Mouse (Mus musculus): ENCODE results near the gene Rasgef1a. TPM values are rescaled to one million over a fixed set of nuclear protein-coding genes. Genes with fewer than 3 reads are reported as not detected.

The Rasgef1a gene
- polyA plus RNA-seq, 1 experiment from 2014 or later, result 0.20 TPM

DNA sequence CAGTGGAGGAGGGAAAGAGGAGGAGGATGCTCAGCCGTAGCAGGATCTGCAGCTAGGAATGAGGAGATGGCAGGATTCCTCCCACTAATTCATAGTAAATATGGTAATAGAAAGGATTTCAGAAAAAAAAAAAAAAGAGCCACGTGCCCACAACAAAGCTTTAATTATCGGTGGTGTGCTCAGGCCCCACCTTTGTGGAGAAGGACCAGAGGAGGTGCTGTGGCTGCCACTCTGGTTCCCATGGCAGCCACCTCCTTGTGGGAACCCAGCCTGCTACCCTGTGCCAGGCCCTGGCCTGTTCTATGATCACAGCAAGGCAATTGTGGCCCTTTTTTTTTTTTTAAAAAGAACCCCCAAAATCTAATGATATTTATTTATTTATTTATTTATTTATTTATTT lies 60.2 kb downstream of the Rasgef1a start:
- H3K9ac ChIP-seq (ENCODE audit: low read length), result no peak overlapping the region
- H3K4me2 ChIP-seq (ENCODE audit: low read depth, low read length, severe bottlenecking), result no peak overlapping the region
- ATAC-seq (replicated peaks; ENCODE audit: low FRiP score) (no peak), DNase-seq (ENCODE audit: low spot score) (no peak)
- 78% methylated on average over 3 of the region's 3 CpGs for WGBS
- H3K36me3 ChIP-seq (ENCODE audit: control insufficient read depth, insufficient read depth, low read length), result no peaks in the 10 kb centered on the region
- no peak overlapping the region for H3K4me3 ChIP-seq (ENCODE audit: low read depth, low read length)
- no peaks in the 10 kb centered on the region; the same call in 1 of the 2 replicates for H3K4me1 ChIP-seq (replicated peaks; ENCODE audit: control insufficient read depth, insufficient read depth, low read length)
- H3K9me3 ChIP-seq (ENCODE audit: control insufficient read depth, low read length), result no peaks in the 10 kb centered on the region
- no peak overlapping the region for H3K27ac ChIP-seq (ENCODE audit: low read depth, low read length)
- H3K27me3 ChIP-seq (ENCODE audit: control insufficient read depth, insufficient read depth, low read length), result no peaks in the 10 kb centered on the region

DNA sequence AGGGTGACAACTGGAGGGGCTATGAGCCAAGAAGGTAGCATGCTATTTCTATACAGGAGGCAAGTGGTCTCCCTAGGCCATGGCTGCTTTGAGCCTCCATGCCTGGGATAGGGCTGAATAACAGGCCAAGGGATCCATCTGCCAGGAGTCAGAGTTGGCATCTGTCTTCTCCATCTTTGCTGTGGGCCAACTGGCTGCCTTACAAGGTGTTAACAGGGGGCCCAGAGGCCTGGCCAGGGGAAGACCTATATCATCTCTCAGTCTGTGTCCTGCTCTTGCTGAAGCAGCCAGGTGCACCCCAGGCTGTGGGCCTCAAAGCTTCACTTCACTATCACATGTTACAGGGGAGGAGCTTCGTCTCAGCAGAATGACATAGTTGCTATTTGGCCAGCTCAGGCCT lies 60.9 kb downstream of the Rasgef1a start:
- WGBS, result 65% methylated on average over 1 of the region's 1 CpGs
- no peak for ATAC-seq (replicated peaks; ENCODE audit: low FRiP score)

DNA sequence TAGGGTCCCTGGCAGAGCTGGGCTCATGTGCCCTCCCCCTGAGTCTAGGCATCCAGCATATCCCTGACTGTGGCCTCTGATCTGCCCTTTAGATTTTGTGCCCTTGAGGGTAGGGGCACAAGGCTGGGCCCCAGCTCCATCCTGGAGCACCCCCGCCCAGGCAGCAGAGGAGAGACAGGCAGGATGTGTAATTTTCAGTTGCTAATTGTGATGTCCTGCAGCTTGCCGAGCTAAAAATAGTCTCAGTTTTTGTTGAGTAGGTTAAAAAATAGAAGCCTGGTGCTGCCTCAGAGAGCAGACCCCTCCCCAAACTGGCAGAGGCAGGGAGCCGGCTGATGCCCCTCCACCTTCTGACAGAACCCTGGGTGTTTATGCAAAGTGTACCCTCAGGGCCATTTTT lies 62.9 kb downstream of the Rasgef1a start:
- DNase-seq (ENCODE audit: low spot score) (peak; percentile 38), ATAC-seq (replicated peaks; ENCODE audit: low FRiP score) (no peak)
- Histone ChIP-seq H3K36me3 (ENCODE audit: control insufficient read depth, insufficient read depth, low read length) (no peaks in the 10 kb centered on the region), H3K27ac (ENCODE audit: low read depth, low read length) (no peak overlapping the region), H3K9me3 (ENCODE audit: control insufficient read depth, low read length) (no peaks in the 10 kb centered on the region), H3K27me3 (ENCODE audit: control insufficient read depth, insufficient read depth, low read length) (no peaks in the 10 kb centered on the region), H3K4me2 (ENCODE audit: low read depth, low read length, severe bottlenecking) (no peak overlapping the region), H3K4me3 (ENCODE audit: low read depth, low read length) (no peak overlapping the region), H3K9ac (ENCODE audit: low read length) (no peak overlapping the region), H3K4me1 (replicated peaks; ENCODE audit: control insufficient read depth, insufficient read depth, low read length) (no peaks in the 10 kb centered on the region)
- 68% methylated on average over 3 of the region's 3 CpGs for WGBS

More for the DNA sequence above, 60.9 kb downstream of the Rasgef1a start:
- H3K4me3 ChIP-seq (ENCODE audit: low read depth, low read length), result no peak overlapping the region
- no peak overlapping the region for H3K4me2 ChIP-seq (ENCODE audit: low read depth, low read length, severe bottlenecking)
- H3K4me1 ChIP-seq (replicated peaks; ENCODE audit: control insufficient read depth, insufficient read depth, low read length), result no peaks in the 10 kb centered on the region
- peak; percentile 38 for DNase-seq (ENCODE audit: low spot score)
- H3K9me3 ChIP-seq (ENCODE audit: control insufficient read depth, low read length), result no peaks in the 10 kb centered on the region
- no peaks in the 10 kb centered on the region for H3K36me3 ChIP-seq (ENCODE audit: control insufficient read depth, insufficient read depth, low read length)
- no peak overlapping the region for H3K9ac ChIP-seq (ENCODE audit: low read length)
- no peaks in the 10 kb centered on the region for H3K27me3 ChIP-seq (ENCODE audit: control insufficient read depth, insufficient read depth, low read length)
- H3K27ac ChIP-seq (ENCODE audit: low read depth, low read length), result no peak overlapping the region

DNA sequence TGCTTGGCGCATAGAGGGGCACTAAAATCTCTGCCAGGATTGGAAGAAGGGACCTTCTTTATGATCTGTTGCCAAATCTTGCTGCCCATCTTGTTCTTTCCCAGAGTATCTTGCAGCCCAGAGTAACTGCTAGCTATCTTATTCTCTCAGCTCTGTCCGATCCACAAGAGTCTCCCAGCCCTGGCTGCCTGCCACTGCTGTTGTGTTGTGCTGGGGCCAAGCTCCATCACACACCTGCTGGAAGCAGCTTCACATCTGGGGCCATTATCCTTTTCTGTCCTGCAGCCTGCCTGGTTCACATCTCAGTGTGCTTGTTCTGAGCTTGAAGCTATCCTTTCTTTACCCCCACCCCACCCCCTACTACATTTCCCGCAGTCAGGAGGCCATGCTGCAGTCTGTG lies 65.0 kb downstream of the Rasgef1a start:
- peak; percentile 33 for DNase-seq (ENCODE audit: low spot score)
- 77% methylated on average over 3 of the region's 3 CpGs for WGBS
- Histone ChIP-seq H3K4me1 (replicated peaks; ENCODE audit: control insufficient read depth, insufficient read depth, low read length) (no peaks in the 10 kb centered on the region), H3K9ac (ENCODE audit: low read length) (no peak overlapping the region), H3K4me3 (ENCODE audit: low read depth, low read length) (no peak overlapping the region), H3K4me2 (ENCODE audit: low read depth, low read length, severe bottlenecking) (no peak overlapping the region), H3K9me3 (ENCODE audit: control insufficient read depth, low read length) (no peaks in the 10 kb centered on the region), H3K27me3 (ENCODE audit: control insufficient read depth, insufficient read depth, low read length) (no peaks in the 10 kb centered on the region), H3K36me3 (ENCODE audit: control insufficient read depth, insufficient read depth, low read length) (no peaks in the 10 kb centered on the region), H3K27ac (ENCODE audit: low read depth, low read length) (no peak overlapping the region)
- ATAC-seq (replicated peaks; ENCODE audit: low FRiP score), result no peak

DNA sequence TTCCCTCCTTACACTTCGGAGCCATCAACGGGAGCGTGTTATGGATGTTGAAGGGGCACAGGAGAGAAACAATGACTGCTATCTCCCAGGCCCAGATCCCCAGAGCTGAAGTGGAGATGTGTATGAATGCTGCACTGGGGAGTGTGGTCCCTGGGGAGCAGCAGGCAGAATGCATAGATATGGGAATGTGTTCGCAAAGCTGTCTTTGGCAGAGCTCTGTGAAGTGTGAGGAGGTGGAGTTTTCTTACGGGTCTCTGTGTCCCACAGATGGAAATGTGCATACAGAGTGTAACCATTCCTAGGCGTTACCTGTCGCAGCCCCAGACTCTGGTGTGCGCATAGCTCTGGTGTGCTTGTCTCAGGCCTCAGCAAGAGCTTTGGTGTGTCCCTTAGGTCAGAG lies 65.5 kb downstream of the Rasgef1a start:
- H3K27ac ChIP-seq (ENCODE audit: low read depth, low read length), result no peak overlapping the region
- no peak for ATAC-seq (replicated peaks; ENCODE audit: low FRiP score)
- no peak overlapping the region for H3K4me3 ChIP-seq (ENCODE audit: low read depth, low read length)
- no peak overlapping the region for H3K4me2 ChIP-seq (ENCODE audit: low read depth, low read length, severe bottlenecking)
- no peaks in the 10 kb centered on the region for H3K9me3 ChIP-seq (ENCODE audit: control insufficient read depth, low read length)
- peak; percentile 35 for DNase-seq (ENCODE audit: low spot score)
- H3K9ac ChIP-seq (ENCODE audit: low read length), result no peak overlapping the region
- no peaks in the 10 kb centered on the region for H3K36me3 ChIP-seq (ENCODE audit: control insufficient read depth, insufficient read depth, low read length)
- no peaks in the 10 kb centered on the region for H3K4me1 ChIP-seq (replicated peaks; ENCODE audit: control insufficient read depth, insufficient read depth, low read length)
- 90% methylated on average over 8 of the region's 8 CpGs for WGBS
- no peaks in the 10 kb centered on the region for H3K27me3 ChIP-seq (ENCODE audit: control insufficient read depth, insufficient read depth, low read length)

DNA sequence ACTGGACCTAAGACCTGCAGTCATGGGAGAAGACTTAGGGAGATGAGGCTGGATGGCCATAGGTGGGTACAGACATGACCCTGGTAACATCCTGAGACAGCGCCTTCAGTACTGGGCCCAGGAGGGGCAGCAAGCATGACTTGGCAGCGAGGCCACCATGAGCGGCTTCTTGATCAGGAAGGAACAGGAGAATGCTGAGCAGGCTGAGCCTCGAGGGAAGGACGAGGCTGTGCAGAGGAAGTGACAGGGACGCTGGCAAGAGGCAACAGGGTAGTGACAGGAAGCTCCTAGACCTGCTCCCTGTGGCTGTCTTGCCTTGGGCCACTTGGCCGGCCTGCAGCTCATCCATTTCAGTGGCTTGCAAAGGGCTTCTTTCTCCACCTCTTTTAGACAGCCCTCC lies 66.2 kb downstream of the Rasgef1a start:
- ATAC-seq (replicated peaks; ENCODE audit: low FRiP score) (no peak), DNase-seq (ENCODE audit: low spot score) (peak; percentile 52)
- no peaks in the 10 kb centered on the region for H3K27me3 ChIP-seq (ENCODE audit: control insufficient read depth, insufficient read depth, low read length)
- no peak overlapping the region for H3K4me2 ChIP-seq (ENCODE audit: low read depth, low read length, severe bottlenecking)
- no peak overlapping the region for H3K4me3 ChIP-seq (ENCODE audit: low read depth, low read length)
- H3K27ac ChIP-seq (ENCODE audit: low read depth, low read length), result no peak overlapping the region
- WGBS, result 76% methylated on average over 7 of the region's 7 CpGs
- no peaks in the 10 kb centered on the region for H3K36me3 ChIP-seq (ENCODE audit: control insufficient read depth, insufficient read depth, low read length)
- no peak overlapping the region for H3K9ac ChIP-seq (ENCODE audit: low read length)
- H3K9me3 ChIP-seq (ENCODE audit: control insufficient read depth, low read length), result no peaks in the 10 kb centered on the region
- no peaks in the 10 kb centered on the region for H3K4me1 ChIP-seq (replicated peaks; ENCODE audit: control insufficient read depth, insufficient read depth, low read length)

DNA sequence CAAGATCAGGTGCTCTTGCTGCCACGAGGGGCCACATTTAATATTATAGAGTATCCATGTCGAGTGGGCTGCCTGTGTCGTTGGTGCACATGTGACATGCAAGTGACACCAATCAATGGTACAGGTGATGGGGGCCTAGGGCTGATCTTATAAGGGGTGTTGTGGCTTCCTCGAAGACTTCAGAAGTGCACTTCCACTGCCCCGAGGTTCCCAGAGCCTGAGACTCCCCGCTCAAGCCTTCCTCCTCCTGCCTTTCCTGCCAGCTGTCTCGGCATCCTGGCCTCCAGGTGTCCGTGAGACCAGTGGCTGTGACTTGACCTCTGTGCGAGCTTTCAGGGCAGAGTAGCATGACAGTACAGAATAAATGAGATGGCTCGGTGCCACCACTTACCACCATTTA lies 67.5 kb downstream of the Rasgef1a start:
- WGBS, result 74% methylated on average over 10 of the region's 10 CpGs
- Histone ChIP-seq H3K4me3 (ENCODE audit: low read depth, low read length) (no peak overlapping the region), H3K27me3 (ENCODE audit: control insufficient read depth, insufficient read depth, low read length) (no peaks in the 10 kb centered on the region), H3K27ac (ENCODE audit: low read depth, low read length) (no peak overlapping the region), H3K36me3 (ENCODE audit: control insufficient read depth, insufficient read depth, low read length) (no peaks in the 10 kb centered on the region), H3K4me2 (ENCODE audit: low read depth, low read length, severe bottlenecking) (no peak overlapping the region), H3K4me1 (replicated peaks; ENCODE audit: control insufficient read depth, insufficient read depth, low read length) (no peaks in the 10 kb centered on the region), H3K9me3 (ENCODE audit: control insufficient read depth, low read length) (no peaks in the 10 kb centered on the region), H3K9ac (ENCODE audit: low read length) (no peak overlapping the region)
- peak; percentile 41 for DNase-seq (ENCODE audit: low spot score)
- ATAC-seq (replicated peaks; ENCODE audit: low FRiP score), result no peak

DNA sequence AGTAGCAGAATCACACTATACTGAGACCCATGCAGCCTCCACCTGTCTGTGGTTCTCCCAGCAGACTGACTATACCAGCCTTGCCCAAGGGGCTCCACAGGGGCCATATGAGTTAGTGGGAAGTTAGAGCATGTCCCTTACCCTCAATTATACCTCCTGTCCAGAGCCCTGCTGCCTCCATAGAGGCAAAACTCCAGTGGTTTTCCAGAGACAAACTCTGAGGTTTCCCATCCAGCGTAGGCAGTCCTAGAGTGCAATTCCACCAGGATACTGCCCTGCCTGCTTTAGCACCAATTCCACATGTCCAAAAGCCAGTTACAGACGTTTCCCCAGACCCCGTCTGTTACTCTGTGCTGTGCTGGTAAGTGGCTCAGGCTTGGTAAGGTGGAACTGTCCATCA lies 68.1 kb downstream of the Rasgef1a start:
- ATAC-seq (replicated peaks; ENCODE audit: low FRiP score), result no peak
- no peaks in the 10 kb centered on the region for H3K27me3 ChIP-seq (ENCODE audit: control insufficient read depth, insufficient read depth, low read length)
- no peaks in the 10 kb centered on the region for H3K9me3 ChIP-seq (ENCODE audit: control insufficient read depth, low read length)
- H3K4me1 ChIP-seq (replicated peaks; ENCODE audit: control insufficient read depth, insufficient read depth, low read length), result no peaks in the 10 kb centered on the region
- H3K4me2 ChIP-seq (ENCODE audit: low read depth, low read length, severe bottlenecking), result no peak overlapping the region
- H3K36me3 ChIP-seq (ENCODE audit: control insufficient read depth, insufficient read depth, low read length), result no peaks in the 10 kb centered on the region
- H3K4me3 ChIP-seq (ENCODE audit: low read depth, low read length), result no peak overlapping the region
- H3K9ac ChIP-seq (ENCODE audit: low read length), result no peak overlapping the region
- 72% methylated on average over 3 of the region's 3 CpGs for WGBS
- H3K27ac ChIP-seq (ENCODE audit: low read depth, low read length), result no peak overlapping the region
- peak; percentile 37 for DNase-seq (ENCODE audit: low spot score)

DNA sequence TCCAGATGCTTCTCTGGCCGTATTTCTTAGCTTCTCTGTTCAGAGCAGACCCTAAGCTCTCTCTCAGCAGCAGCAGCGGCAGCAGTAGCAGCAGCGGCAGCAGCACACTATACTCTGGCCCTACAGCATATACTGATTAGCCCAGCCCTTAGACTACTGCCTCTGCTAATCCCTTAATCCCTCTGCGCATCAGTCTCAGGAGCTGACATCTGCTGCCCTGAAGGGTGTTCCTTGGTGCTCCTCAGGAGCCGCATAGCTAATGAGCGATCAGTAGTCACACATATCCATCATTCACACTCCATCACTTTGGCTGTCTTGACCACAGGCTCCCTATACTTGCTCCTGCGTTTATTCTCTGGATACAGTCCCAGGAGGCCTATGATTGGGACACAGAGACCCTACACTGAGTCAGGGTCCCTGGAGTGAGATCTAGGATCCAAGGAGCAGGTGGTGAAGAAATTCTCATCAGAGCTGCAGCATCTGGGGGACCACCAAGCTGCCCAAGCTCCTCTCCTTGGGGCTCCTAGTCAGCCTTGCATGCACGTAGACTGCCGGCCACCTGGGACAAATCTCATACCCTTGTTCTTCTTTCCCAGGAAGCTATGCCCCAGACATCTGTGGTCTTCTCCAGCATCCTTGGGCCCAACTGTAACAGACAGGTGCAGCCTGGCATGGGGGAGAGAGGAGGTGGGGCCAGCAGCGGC lies 68.7 kb downstream of the Rasgef1a start:
- Histone ChIP-seq H3K27ac (ENCODE audit: low read depth, low read length) (no peak overlapping the region), H3K27me3 (ENCODE audit: control insufficient read depth, insufficient read depth, low read length) (no peaks in the 10 kb centered on the region), H3K4me1 (replicated peaks; ENCODE audit: control insufficient read depth, insufficient read depth, low read length) (no peaks in the 10 kb centered on the region), H3K4me2 (ENCODE audit: low read depth, low read length, severe bottlenecking) (no peak overlapping the region), H3K4me3 (ENCODE audit: low read depth, low read length) (no peak overlapping the region), H3K9me3 (ENCODE audit: control insufficient read depth, low read length) (no peaks in the 10 kb centered on the region), H3K36me3 (ENCODE audit: control insufficient read depth, insufficient read depth, low read length) (no peaks in the 10 kb centered on the region), H3K9ac (ENCODE audit: low read length) (no peak overlapping the region)
- 53% methylated on average over 10 of the region's 10 CpGs for WGBS
- DNase-seq (ENCODE audit: low spot score), result peak; percentile 39
- 0 out of 2 replicates have a peak, but pooled peaks have one; percentile 21 for ATAC-seq (replicated peaks; ENCODE audit: low FRiP score)

Measured in forebrain, embryonic 11.5 days (tissue).